Mouse (Mus musculus) hindbrain, embryonic 15.5 days (tissue): ENCODE results near the gene Trp53i13. TPM values are rescaled to one million over a fixed set of nuclear protein-coding genes. Genes with fewer than 3 reads are reported as not detected.
A peak's percentile ranks its signal among the peaks of the same experiment; 100 is the strongest.

Experiments
- ATAC-seq: fragments of 200-750 bp; cut with Nextera tagmentation; 2 replicates; pipeline ENCODE4 v1.8.0; 2017; ENCODE audit warnings: low read depth, moderate number of reproducible peaks, moderate TSS enrichment; ENCODE audit not compliant: low FRiP score
- H3K27ac ChIP-seq: fragments of 300-500 bp; sonication (generic); replicated peaks from 2 replicates; pipeline ENCODE4 v1.5.1; 2015; ENCODE audit warnings: mild to moderate bottlenecking, inconsistent platforms
- H3K27me3 ChIP-seq: fragments of 300-500 bp; sonication (generic); 2 replicates; pipeline ENCODE4 v1.6.1; 2015; ENCODE audit warnings: control low read depth, inconsistent platforms
- H3K36me3 ChIP-seq: fragments of 300-500 bp; sonication (generic); 2 replicates; pipeline ENCODE4 v1.6.1; 2015; ENCODE audit warnings: control low read depth, inconsistent platforms
- H3K4me1 ChIP-seq: fragments of 300-500 bp; sonication (generic); replicated peaks from 2 replicates; pipeline ENCODE4 v1.6.1; 2015; ENCODE audit warnings: control low read depth, inconsistent platforms
- H3K4me2 ChIP-seq: fragments of 300-500 bp; sonication (generic); 2 replicates; pipeline ENCODE4 v1.6.1; 2015; ENCODE audit warnings: moderate library complexity, mild to moderate bottlenecking, inconsistent platforms
- H3K4me3 ChIP-seq: fragments of 300-500 bp; sonication (generic); 2 replicates; pipeline ENCODE4 v1.5.1; 2015; ENCODE audit warnings: mild to moderate bottlenecking, inconsistent platforms
- H3K9ac ChIP-seq: fragments of 300-500 bp; sonication (generic); 2 replicates; pipeline ENCODE4 v1.6.1; 2015; ENCODE audit warnings: inconsistent platforms
- H3K9me3 ChIP-seq: fragments of 300-500 bp; sonication (generic); 2 replicates; pipeline ENCODE4 v1.6.1; 2016; ENCODE audit warnings: control low read depth, inconsistent platforms
- WGBS: fragments of 180-500 bp; shearing (Covaris S2); methylation state at CpG from one replicate; pipeline ENCODE4 v1.1.7; 2015; 5-methylcytosine and 5-hydroxymethylcytosine counted together
- polyA plus RNA-seq: library from polyadenylated mRNA; unstranded; fragments of >200 nt; fragmentation: Nextera tagmentation; extraction: Ambion mirVana; gene quantifications from 2 replicates; pipeline ENCODE4 v1.2.1, GENCODE M21; 2015

Trp53i13 gene
- polyA plus RNA-seq, 1 experiment from 2014 or later = 19.6 TPM

DNA sequence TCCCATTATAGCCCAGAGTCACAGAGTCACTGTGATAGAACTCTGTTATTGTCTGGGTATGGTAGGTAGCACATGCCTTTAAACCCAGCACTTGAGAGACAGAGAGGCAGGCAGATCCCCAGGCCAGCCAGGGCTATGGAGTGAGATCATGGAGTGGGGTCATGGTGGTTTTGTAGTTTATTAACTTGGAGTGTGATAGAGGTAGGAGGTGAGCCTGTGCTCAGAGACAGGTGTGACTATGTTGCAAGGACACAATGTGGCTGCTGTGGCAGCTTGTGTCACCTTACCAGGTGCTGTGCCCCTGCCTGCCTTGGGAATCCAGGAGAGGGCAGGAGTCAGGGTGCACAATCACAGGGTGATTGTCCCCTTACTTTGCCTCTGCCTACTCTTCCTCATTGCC is 20.3 kb downstream of the Trp53i13 start:
- Histone ChIP-seq H3K4me2 (peak overlapping the region; percentile 95), H3K4me3 (no peak overlapping the region), H3K4me1 (peaks cover 71% of the 10 kb centered on the region), H3K27me3 (no peaks in the 10 kb centered on the region), H3K36me3 (peaks cover 12% of the 10 kb centered on the region; the same call in 1 of the 2 replicates), H3K27ac (no peak overlapping the region), H3K9me3 (no peaks in the 10 kb centered on the region), H3K9ac (0 out of 2 replicates have a peak overlapping the region, but pooled peaks have one; percentile 91)
- no peak for ATAC-seq

DNA sequence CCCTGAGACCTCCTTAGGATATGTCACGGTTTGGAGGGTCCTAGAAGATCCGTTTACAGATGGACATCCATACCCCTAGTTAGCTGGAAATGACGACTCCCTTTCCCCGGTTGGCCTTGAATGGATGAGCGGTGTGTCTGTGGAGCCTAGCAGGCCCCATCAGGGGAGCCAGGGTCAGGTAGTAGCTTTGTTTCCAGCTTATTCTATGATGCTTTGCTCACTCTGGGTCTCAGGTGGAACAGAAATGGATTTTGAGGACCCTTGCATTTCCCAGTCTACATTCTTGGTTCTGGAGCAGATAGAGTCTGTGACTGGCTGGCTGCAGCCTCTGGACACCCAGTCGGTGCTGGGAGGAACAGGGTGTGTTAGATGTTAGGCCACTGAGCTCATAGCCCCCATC is 21.0 kb downstream of the Trp53i13 start:
- Histone ChIP-seq H3K27ac (no peak overlapping the region), H3K4me2 (peak overlapping the region; percentile 95), H3K9me3 (no peaks in the 10 kb centered on the region), H3K27me3 (no peaks in the 10 kb centered on the region), H3K9ac (peak overlapping the region; percentile 91), H3K36me3 (peaks cover 6% of the 10 kb centered on the region; the same call in 1 of the 2 replicates), H3K4me3 (peak overlapping the region; percentile 90), H3K4me1 (peaks cover 73% of the 10 kb centered on the region)
- no peak for ATAC-seq
- 75% methylated on average over 6 of the region's 6 CpGs for WGBS

DNA sequence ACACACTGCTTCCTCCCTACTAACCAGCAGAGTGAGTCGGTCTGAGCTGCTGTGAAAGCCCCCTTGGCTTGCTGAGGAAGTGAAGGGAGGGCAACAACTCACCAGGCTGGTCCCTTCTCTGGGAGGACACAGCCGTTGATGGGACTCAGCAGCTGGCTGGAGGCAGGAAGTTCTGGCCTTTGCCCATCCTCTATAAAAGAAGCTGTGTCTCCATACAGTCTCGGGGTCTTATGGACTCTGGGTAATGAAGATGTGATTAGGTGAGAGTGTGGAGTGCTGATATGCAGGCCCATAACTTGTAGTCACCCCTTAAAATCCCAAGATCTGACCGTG is 21.5 kb downstream of the Trp53i13 start:
- H3K4me2 ChIP-seq = peak overlapping the region; percentile 95
- H3K27me3 ChIP-seq = no peaks in the 10 kb centered on the region
- 34% methylated on average over 4 of the region's 4 CpGs for WGBS
- H3K4me1 ChIP-seq = peaks cover 73% of the 10 kb centered on the region
- peak overlapping the region; percentile 91 for H3K9ac ChIP-seq
- peak overlapping the region; percentile 90 for H3K4me3 ChIP-seq
- ATAC-seq = no peak
- H3K27ac ChIP-seq = peak overlapping the region; percentile 90
- H3K36me3 ChIP-seq = 0 out of 2 replicates have a peak, but pooled peaks cover 2% of the 10 kb centered on the region
- no peaks in the 10 kb centered on the region for H3K9me3 ChIP-seq

DNA sequence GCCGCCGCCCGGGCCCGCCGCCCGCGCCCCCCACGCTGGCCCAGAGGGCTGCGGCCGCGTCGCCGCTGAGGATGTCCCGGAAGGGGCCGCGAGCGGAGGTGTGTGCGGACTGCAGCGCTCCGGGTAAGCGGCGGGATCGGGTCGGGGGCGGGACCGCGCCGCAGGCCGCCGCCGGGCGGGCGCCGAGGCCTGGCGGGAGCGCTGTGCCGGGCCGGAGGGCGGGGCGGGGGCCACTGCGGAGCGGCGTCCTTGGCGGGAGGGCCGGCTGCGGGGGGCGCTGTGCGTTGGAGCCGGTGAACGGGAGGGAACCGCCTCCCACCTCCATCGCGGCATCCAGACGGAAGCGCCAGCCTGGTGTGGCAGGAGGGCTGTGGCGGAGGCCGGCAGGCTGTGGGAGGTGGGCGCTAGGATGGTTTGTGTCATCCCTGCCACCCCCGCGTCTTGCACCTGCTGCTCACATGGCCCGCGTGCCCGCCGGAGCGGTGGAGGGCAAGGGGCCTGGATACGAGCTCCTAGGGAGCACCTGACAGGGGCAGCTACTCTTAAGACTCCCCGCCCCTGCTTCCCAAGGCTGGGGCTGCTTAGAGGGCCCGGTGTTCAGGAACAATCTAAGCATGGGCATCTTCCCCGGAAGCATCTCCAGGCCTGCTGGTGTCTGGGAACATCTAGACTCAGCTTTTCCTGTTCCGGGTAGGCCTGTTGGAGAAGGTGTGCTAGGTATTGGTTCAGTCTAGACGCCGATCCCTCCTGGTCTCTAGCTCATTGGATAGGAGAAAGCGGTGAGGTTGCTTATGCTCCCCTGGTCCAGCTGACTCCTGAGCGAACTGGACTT is 22.1 kb downstream of the Trp53i13 start, which contains the start of gene Git1:
TSS of gene Git1 (plus strand) at position 51 of the 832 bp plus-strand sequence.
- no peaks in the 10 kb centered on the region for H3K9me3 ChIP-seq
- H3K9ac ChIP-seq = peak within 1 kb of the TSS; percentile 91
- no peaks in the 10 kb centered on the region for H3K36me3 ChIP-seq
- H3K27me3 ChIP-seq = no peaks in the 10 kb centered on the region
- 2% methylated on average over 47 of the region's 74 CpGs for WGBS
- peak within 1 kb of the TSS; percentile 90 for H3K4me3 ChIP-seq
- H3K27ac ChIP-seq = peak within 1 kb of the TSS; percentile 91
- H3K4me1 ChIP-seq = peaks cover 74% of the 10 kb centered on the region
- ATAC-seq = no peak
- H3K4me2 ChIP-seq = peak within 1 kb of the TSS; percentile 95

DNA sequence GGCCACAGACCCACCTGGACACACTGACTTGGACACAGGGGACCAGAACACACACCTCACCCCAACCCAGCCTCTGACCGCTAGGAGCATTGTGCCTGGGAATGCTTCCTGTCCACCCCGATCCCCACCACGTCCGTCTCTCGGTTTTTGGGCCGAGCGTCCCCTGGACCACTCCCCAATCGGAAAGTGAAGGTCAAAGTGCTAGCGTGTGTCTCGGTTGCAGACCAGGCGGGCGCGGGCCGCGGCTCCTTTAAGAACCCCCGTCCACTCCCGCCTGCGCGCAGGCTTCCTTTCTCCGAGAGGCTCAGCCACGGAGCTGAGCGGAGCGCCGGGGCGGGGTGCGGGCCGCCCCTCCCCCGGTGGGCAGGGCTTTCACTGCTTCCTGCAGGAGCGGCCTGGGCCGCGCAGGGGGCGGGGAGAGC is 22.9 kb downstream of the Trp53i13 start:
- peak overlapping the region; percentile 91 for H3K9ac ChIP-seq
- peaks cover 76% of the 10 kb centered on the region for H3K4me1 ChIP-seq
- ATAC-seq = peak; percentile 79
- H3K27me3 ChIP-seq = no peaks in the 10 kb centered on the region
- H3K27ac ChIP-seq = peak overlapping the region; percentile 91
- H3K36me3 ChIP-seq = no peaks in the 10 kb centered on the region
- under 1% methylated on average over 30 of the region's 32 CpGs for WGBS
- peak overlapping the region; percentile 90 for H3K4me3 ChIP-seq
- peak overlapping the region; percentile 95 for H3K4me2 ChIP-seq
- H3K9me3 ChIP-seq = no peaks in the 10 kb centered on the region

DNA sequence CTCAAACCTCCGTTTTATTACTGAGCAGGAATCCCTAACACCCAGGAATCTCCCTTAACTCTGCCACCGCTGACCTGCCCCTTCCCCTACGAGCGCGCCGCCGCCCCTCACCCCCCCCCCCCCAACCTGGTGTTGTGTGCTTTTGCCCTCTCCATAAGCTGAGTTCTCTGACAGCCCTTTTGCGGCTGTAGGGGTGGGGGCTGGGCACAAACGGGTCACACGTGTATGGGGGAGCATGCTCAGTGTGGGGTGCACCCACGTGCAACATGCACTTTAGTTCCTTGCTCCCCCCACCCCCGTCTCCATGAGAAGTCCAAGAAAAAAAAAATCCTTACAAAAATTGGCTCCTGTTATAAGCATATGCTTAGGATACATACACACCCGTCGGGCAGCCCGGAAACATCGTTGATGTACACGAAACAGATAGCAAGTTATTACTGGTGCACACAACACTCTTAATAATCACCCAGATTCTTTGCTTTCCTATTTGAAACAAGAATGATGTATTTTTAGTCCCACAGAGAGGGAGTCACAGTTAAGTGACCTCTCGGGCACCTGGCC is 23.4 kb downstream of the Trp53i13 start:
- WGBS = under 1% methylated on average over 13 of the region's 18 CpGs

DNA sequence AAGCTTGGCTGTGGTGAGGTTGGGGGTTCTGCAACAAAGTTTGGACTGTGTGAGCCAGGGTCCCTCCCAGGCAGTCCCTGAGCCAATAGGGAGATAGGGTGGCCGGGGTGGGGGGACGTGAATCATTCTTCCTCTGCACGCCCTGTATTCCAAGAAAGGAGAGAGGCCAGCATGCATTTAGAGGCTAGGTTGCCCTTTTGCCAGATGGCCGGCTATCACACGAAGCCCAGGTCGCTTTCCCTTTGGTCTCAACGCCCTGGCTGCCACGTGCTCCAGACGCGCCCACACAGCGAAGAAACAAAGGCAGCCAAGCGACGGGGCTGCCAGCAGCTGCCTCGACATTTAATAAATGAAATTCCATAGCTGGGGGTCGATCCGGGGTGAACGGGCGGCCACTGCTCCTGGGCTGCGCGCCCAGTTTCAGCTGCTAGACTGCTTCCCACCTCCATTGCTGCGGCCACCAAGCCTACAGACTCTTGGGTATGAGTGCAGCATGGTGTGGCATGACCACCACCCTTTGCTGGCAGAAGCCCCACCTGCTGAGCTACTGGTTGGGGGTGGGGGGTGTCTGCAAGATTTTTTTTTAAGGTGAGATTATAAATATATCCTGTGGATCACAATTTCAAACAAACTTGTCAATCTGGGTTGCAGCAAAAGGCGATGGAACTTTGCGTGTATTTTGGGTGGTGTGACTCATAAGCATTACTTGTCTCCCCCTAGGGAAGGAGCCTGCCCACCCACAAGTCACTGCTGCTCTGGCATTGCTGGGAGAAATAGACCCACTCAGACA is 24.1 kb downstream of the Trp53i13 start:
- Histone ChIP-seq H3K9ac (peak overlapping the region; percentile 91), H3K36me3 (no peaks in the 10 kb centered on the region), H3K27ac (peak overlapping the region; percentile 91), H3K4me2 (peak overlapping the region; percentile 95), H3K4me3 (peak overlapping the region; percentile 90), H3K27me3 (no peaks in the 10 kb centered on the region), H3K9me3 (no peaks in the 10 kb centered on the region), H3K4me1 (peaks cover 76% of the 10 kb centered on the region)
- ATAC-seq = peak; percentile 57
- under 1% methylated on average over 23 of the region's 23 CpGs for WGBS

More for the DNA sequence above, 23.4 kb downstream of the Trp53i13 start:
- peak overlapping the region; percentile 91 for H3K9ac ChIP-seq
- H3K9me3 ChIP-seq = no peaks in the 10 kb centered on the region
- peak overlapping the region; percentile 90 for H3K4me3 ChIP-seq
- peaks cover 76% of the 10 kb centered on the region for H3K4me1 ChIP-seq
- no peaks in the 10 kb centered on the region for H3K36me3 ChIP-seq
- H3K27me3 ChIP-seq = no peaks in the 10 kb centered on the region
- peak overlapping the region; percentile 91 for H3K27ac ChIP-seq
- H3K4me2 ChIP-seq = peak overlapping the region; percentile 95
- ATAC-seq = no peak

DNA sequence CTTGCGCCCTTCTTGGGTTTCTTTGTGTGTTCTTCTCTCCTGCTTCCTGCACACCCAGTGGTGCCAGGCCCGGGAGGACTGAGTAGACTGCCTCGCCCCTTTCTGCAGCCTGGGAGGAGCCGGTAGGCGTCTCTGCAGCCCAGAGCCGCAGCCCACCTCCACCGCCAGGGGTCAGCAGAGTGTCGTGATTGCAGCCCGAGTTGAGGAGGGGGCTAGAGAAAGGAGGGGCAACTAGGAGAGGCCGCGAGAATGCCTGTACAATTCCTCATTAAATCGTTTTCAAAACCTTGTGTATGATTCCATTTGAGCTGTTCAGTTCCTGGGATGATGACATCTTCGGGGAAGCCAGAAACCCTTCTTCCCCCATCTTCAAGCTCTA is 24.7 kb downstream of the Trp53i13 start:
- peak overlapping the region; percentile 91 for H3K27ac ChIP-seq
- H3K27me3 ChIP-seq = no peaks in the 10 kb centered on the region
- peak overlapping the region; percentile 95 for H3K4me2 ChIP-seq
- under 1% methylated on average over 13 of the region's 13 CpGs for WGBS
- H3K9me3 ChIP-seq = no peaks in the 10 kb centered on the region
- peaks cover 82% of the 10 kb centered on the region for H3K4me1 ChIP-seq
- H3K36me3 ChIP-seq = no peaks in the 10 kb centered on the region
- peak; percentile 66 for ATAC-seq
- peak overlapping the region; percentile 97; the same call in 1 of the 2 replicates for H3K9ac ChIP-seq
- H3K4me3 ChIP-seq = peak overlapping the region; percentile 90

DNA sequence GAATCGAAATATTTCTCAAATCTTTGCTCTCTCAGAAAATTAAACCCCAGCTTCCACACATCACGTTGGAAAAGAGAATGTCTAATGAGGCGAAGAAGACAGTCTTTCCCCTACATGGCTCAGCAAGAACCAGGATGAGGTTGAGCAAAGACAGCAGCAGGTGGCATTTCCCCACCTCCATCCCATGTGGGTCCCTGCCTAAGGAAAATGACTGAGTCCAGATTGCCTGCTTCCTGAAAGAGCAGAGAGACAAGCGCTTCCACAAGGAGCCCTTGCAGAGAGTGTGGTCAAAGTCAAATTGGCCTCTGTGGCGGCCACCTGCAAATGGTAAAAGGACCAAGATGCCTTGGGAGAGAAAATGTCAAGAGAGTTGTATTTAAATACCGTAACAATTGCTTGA is 25.3 kb downstream of the Trp53i13 start:
- ATAC-seq = no peak
- no peaks in the 10 kb centered on the region for H3K27me3 ChIP-seq
- peak overlapping the region; percentile 95 for H3K4me2 ChIP-seq
- H3K27ac ChIP-seq = peak overlapping the region; percentile 91
- 61% methylated on average over 6 of the region's 6 CpGs for WGBS
- peak overlapping the region; percentile 90 for H3K4me3 ChIP-seq
- H3K4me1 ChIP-seq = peaks cover 82% of the 10 kb centered on the region
- H3K36me3 ChIP-seq = no peaks in the 10 kb centered on the region
- H3K9ac ChIP-seq = peak overlapping the region; percentile 97; the same call in 1 of the 2 replicates
- no peaks in the 10 kb centered on the region for H3K9me3 ChIP-seq

DNA sequence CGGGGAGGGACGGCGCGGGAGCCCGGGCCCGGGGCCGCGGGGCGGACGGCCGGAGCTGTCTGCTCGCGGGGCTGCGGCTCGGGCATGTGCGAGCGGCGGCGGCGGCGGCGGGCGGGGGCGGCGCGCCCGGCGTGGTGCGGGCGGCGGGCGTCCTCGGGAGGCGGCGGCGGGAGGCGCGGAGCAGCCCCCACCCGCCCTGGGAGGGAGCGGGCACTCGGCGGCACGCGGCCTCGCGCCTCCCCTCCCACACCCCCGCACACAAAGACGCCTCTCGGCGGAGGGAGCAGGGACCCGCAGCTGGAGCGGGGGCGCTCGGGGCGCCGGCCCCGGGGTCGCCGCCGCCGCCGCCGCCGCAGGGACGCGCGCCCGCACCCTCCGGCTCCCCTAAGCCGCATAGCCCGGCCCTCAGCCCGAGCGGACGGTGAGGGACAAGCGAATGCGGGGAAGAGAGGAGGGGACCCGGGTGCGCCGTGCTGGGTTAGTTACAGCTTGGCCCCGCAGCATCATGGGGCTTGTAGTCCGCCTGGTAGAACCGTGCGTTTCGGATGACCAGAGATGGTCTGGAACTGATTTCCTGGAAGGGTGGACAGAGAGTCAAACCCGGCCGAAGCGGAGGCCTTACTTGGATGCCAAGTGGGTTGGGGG is 26.1 kb downstream of the Trp53i13 start, which contains the start of gene Ankrd13b:
TSS of gene Ankrd13b (minus strand) at position 88 of the 645 bp plus-strand sequence.
- peak within 1 kb of the TSS; percentile 91 for H3K27ac ChIP-seq

More for the DNA sequence above, 26.1 kb downstream of the Trp53i13 start, which contains the start of gene Ankrd13b:
- under 1% methylated on average over 48 of the region's 87 CpGs for WGBS
- Histone ChIP-seq H3K4me2 (peak within 1 kb of the TSS; percentile 95), H3K4me3 (peak within 1 kb of the TSS; percentile 90), H3K4me1 (peaks cover 81% of the 10 kb centered on the region), H3K36me3 (no peaks in the 10 kb centered on the region), H3K9me3 (no peaks in the 10 kb centered on the region), H3K9ac (peak within 1 kb of the TSS; percentile 97), H3K27me3 (no peaks in the 10 kb centered on the region)
- peak; percentile 69 for ATAC-seq
